Mouse (Mus musculus) embryo, embryonic 10 days (tissue): Measurements from ENCODE around the gene Prkar1b.

Experiments used
- DNase-seq: peaks from one replicate; pipeline ENCODE4 v3.0.0-alpha.2; 2015; ENCODE audit warnings: low spot score

Gene Prkar1b

GRCm38 (mm10) chr5:138970056-138970490 is 179.7 kb downstream of the Prkar1b start:
- DNase-seq = no peak
